ENCODE assay signal across 8 mouse cellular contexts in genomic region chr4:135317966-135318365, GRCm38 (mm10). TPM values are rescaled to one million over a fixed set of nuclear protein-coding genes. Genes with fewer than 3 reads are reported as not detected.
DNase-seq lines count a peak whose midpoint lies in the region; ATAC-seq and TF ChIP-seq lines count a peak whose summit lies in the region.

No protein-coding gene starts in this region.

- WGBS in forebrain, embryonic 10.5 days = 28% methylated on average over 2 of the region's 2 CpGs
- 17% methylated on average over 2 of the region's 2 CpGs for WGBS in lung, embryonic 16.5 days

- no peak overlapping the region for H3K4me3 ChIP-seq in forebrain, embryonic 10.5 days
- no peak overlapping the region for H3K4me3 ChIP-seq in layer of hippocampus, adult 2 months
- H3K4me3 ChIP-seq in lung, embryonic 16.5 days (ENCODE audit: low read length) = no peak overlapping the region

- H3K4me1 ChIP-seq in forebrain, embryonic 10.5 days = peaks cover 6% of the 10 kb centered on the region
- peaks cover 15% of the 10 kb centered on the region for H3K4me1 ChIP-seq in lung, embryonic 16.5 days (replicated peaks; ENCODE audit: control insufficient read depth, insufficient read depth, low read length)

- H3K9me3 ChIP-seq in forebrain, embryonic 10.5 days = peaks cover 4% of the 10 kb centered on the region; the same call in 1 of the 2 replicates
- H3K9me3 ChIP-seq in lung, embryonic 16.5 days (ENCODE audit: control insufficient read depth, low read length) = peaks cover 5% of the 10 kb centered on the region

- peak; percentile 94 for TF ChIP-seq CTCF in layer of hippocampus, adult 2 months (conservative IDR thresholded peaks at IDR 0.05)

- peak; percentile 60 for DNase-seq in MEL-GATA-1-ER (ENCODE audit: extremely low read depth, low read depth)
- peak; percentile 72 for DNase-seq in c-Kit-negative CD71-positive TER-119-positive erythroid progenitor cells, embryonic 14.5 days (ENCODE audit: low read depth, low spot score)
- DNase-seq in forebrain, embryonic 10.5 days (ENCODE audit: extremely low spot score, low spot score) = peak; percentile 76
- DNase-seq in heart, postnatal 4 days = peak; percentile 88
- DNase-seq in layer of hippocampus, adult 2 months (ENCODE audit: low spot score in 2 of 2) = peak; percentile 62 to 82
- DNase-seq in ovary, postnatal 36 days (ENCODE audit: low spot score) = peak; percentile 65
- peak; percentile 48 to 80 for DNase-seq in urinary bladder, postnatal 4 days (ENCODE audit: low spot score in 2 of 2)

- H3K4me2 ChIP-seq in lung, embryonic 16.5 days (ENCODE audit: low read depth, low read length) = no peak overlapping the region

- H3K27ac ChIP-seq in forebrain, embryonic 10.5 days = no peak overlapping the region
- H3K27ac ChIP-seq in layer of hippocampus, adult 2 months = no peak overlapping the region
- H3K27ac ChIP-seq in lung, embryonic 16.5 days (ENCODE audit: low read length) = no peak overlapping the region

- ATAC-seq in lung, embryonic 16.5 days (ENCODE audit: low read depth) = peak; percentile 60

- no peaks in the 10 kb centered on the region for H3K27me3 ChIP-seq in forebrain, embryonic 10.5 days (ENCODE audit: poor library complexity, severe bottlenecking)
- no peaks in the 10 kb centered on the region for H3K27me3 ChIP-seq in lung, embryonic 16.5 days (ENCODE audit: control insufficient read depth, insufficient read depth, low read depth, low read length)

- H3K36me3 ChIP-seq in forebrain, embryonic 10.5 days (replicated peaks) = peaks cover 90% of the 10 kb centered on the region
- H3K36me3 ChIP-seq in lung, embryonic 16.5 days (ENCODE audit: control insufficient read depth, insufficient read depth, low read length) = peaks cover 42% of the 10 kb centered on the region

- no peak overlapping the region for H3K9ac ChIP-seq in lung, embryonic 16.5 days (ENCODE audit: low read length)

RNA-seq across cellular contexts. Expression of gene Srrm1, which starts 35.2 kb away (rescaled TPM):
- 235 and 240 TPM in 2 replicates for polyA plus RNA-seq in forebrain, embryonic 10.5 days (2016; fragmentation: Nextera tagmentation; extraction: Ambion mirVana)
- 100 to 1,000 TPM; 132 to 135 TPM for total RNA-seq in heart, postnatal 4 days (2021)
- total RNA-seq in layer of hippocampus, adult 2 months (2021) = 100 to 1,000 TPM; 136 to 153 TPM
- polyA plus RNA-seq in lung, embryonic 16.5 days (2015; fragmentation: Nextera tagmentation; extraction: Ambion mirVana) = 193 and 220 TPM in 2 replicates

RNA-seq across cellular contexts. Expression of gene Clic4, which starts 45.4 kb away (rescaled TPM):
- 210 and 227 TPM in 2 replicates for polyA plus RNA-seq in forebrain, embryonic 10.5 days (2016; fragmentation: Nextera tagmentation; extraction: Ambion mirVana)
- total RNA-seq in heart, postnatal 4 days (2021) = 100 to 1,000 TPM; 313 to 318 TPM
- 10 to 100 TPM; 31.2 to 34.2 TPM for total RNA-seq in layer of hippocampus, adult 2 months (2021)
- polyA plus RNA-seq in lung, embryonic 16.5 days (2015; fragmentation: Nextera tagmentation; extraction: Ambion mirVana) = 170 and 179 TPM in 2 replicates

Comparison
In these comparisons a context has a peak if more than half of its experiments do, and no peak if none do; other contexts are left out.
1. RNA of gene Clic4, which starts 45.4 kb away (total RNA-seq): 313 to 318 TPM in heart, postnatal 4 days; 31.2 to 34.2 TPM in layer of hippocampus, adult 2 months; every median in the first group is over 4 times any median in the second.
2. Peak in every context shown above with its lines, with median percentiles within 50 percentile points of each other: DNase-seq.